Mouse (Mus musculus): Measurements from ENCODE around the gene Inpp5d. TPM values are rescaled to one million over a fixed set of nuclear protein-coding genes. Genes with fewer than 3 reads are reported as not detected.
A peak's percentile ranks its signal among the peaks of the same experiment; 100 is the strongest.

The Inpp5d gene
- polyA plus RNA-seq, 1 experiment from 2014 or later: 2.8 TPM

DNA sequence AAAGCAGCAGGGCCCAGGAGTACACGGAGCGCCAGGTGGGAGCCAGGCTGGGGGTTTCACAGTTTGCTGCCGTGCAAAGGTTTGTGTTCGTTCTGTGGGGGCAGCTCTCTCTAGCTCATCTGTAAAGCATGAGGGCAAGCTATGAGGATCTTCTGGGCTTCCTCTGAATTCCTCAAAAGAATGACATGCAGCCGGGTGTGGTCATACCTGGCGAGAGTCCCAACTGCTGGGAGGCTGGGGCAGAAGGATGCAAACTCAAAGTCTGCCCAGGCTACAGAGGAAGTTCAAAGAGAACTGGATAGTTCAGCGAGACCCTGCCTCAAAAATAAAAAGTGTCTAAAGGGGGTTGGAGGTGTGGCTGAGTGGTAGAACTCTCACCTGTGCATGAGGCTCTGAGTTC, 110.2 kb downstream of the Inpp5d start:
- H3K4me2 ChIP-seq (replicated peaks; ENCODE audit: low read depth): no peak overlapping the region

DNA sequence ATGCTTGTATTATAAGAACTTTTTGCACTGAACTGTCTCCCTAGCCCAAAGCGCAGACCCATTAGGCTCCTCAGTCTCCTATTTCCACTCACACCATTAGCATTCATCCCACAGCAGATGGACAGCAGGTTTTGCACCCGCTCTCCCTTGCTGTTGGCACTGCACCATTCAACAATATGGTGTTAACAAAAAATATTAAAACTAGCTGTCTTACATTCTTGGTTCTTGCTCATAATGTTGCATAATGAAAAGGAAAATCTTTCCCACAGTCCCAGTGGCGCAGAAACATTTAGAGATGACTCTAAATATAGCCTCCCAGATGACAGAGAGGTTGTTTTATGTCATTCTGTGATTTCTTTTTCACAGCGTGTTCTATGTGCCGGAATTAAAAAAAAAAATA, 113.1 kb downstream of the Inpp5d start:
- H3K27me3 ChIP-seq (ENCODE audit: control insufficient read depth, insufficient read depth, low read length): no peaks in the 10 kb centered on the region
- H3K4me3 ChIP-seq (ENCODE audit: low read depth, low read length): no peak overlapping the region
- H3K9ac ChIP-seq (ENCODE audit: low read length): no peak overlapping the region
- no peaks in the 10 kb centered on the region for H3K4me1 ChIP-seq (replicated peaks; ENCODE audit: control insufficient read depth, insufficient read depth)
- no peak overlapping the region for H3K27ac ChIP-seq (replicated peaks)
- ATAC-seq (ENCODE audit: low FRiP score, low TSS enrichment) (no peak), DNase-seq (ENCODE audit: low spot score) (no peak)
- TF ChIP-seq CTCF (IDR thresholded peaks at IDR 0.05; ENCODE audit: low read depth): no peak
- no peak overlapping the region for H3K4me2 ChIP-seq (replicated peaks; ENCODE audit: low read depth)
- 76% methylated on average over 5 of the region's 5 CpGs for WGBS
- H3K36me3 ChIP-seq (ENCODE audit: control insufficient read depth, insufficient read depth, low read length): no peaks in the 10 kb centered on the region
- no peaks in the 10 kb centered on the region for H3K9me3 ChIP-seq (ENCODE audit: control insufficient read depth, low read length)

More for the DNA sequence above, 110.2 kb downstream of the Inpp5d start:
- Histone ChIP-seq H3K9ac (ENCODE audit: low read length) (no peak overlapping the region), H3K9me3 (ENCODE audit: control insufficient read depth, low read length) (no peaks in the 10 kb centered on the region), H3K27me3 (ENCODE audit: control insufficient read depth, insufficient read depth, low read length) (no peaks in the 10 kb centered on the region), H3K36me3 (ENCODE audit: control insufficient read depth, insufficient read depth, low read length) (no peaks in the 10 kb centered on the region), H3K4me1 (replicated peaks; ENCODE audit: control insufficient read depth, insufficient read depth) (no peaks in the 10 kb centered on the region), H3K4me3 (ENCODE audit: low read depth, low read length) (no peak overlapping the region), H3K27ac (replicated peaks) (no peak overlapping the region)
- no peak for ATAC-seq (ENCODE audit: low FRiP score, low TSS enrichment)
- TF ChIP-seq EP300 (optimal IDR thresholded peaks at IDR 0.05): no peak
- TF ChIP-seq CTCF (IDR thresholded peaks at IDR 0.05; ENCODE audit: low read depth): no peak
- 70% methylated on average over 7 of the region's 7 CpGs for WGBS
- no peak for DNase-seq (ENCODE audit: low spot score)

GRCm38 (mm10) chr1:87734153-87734552, 114.0 kb downstream of the Inpp5d start:
- H3K27me3 ChIP-seq (ENCODE audit: control insufficient read depth, insufficient read depth, low read length): no peaks in the 10 kb centered on the region
- H3K9me3 ChIP-seq (ENCODE audit: control insufficient read depth, low read length): no peaks in the 10 kb centered on the region
- no peaks in the 10 kb centered on the region for H3K4me1 ChIP-seq (replicated peaks; ENCODE audit: control insufficient read depth, insufficient read depth)
- DNase-seq (ENCODE audit: low spot score) (no peak), ATAC-seq (ENCODE audit: low FRiP score, low TSS enrichment) (no peak)
- TF ChIP-seq EP300 (optimal IDR thresholded peaks at IDR 0.05): no peak
- TF ChIP-seq CTCF (IDR thresholded peaks at IDR 0.05; ENCODE audit: low read depth): no peak
- H3K4me2 ChIP-seq (replicated peaks; ENCODE audit: low read depth): no peak overlapping the region
- H3K27ac ChIP-seq (replicated peaks): no peak overlapping the region
- no peak overlapping the region for H3K4me3 ChIP-seq (ENCODE audit: low read depth, low read length)
- 75% methylated on average over 3 of the region's 3 CpGs for WGBS
- H3K9ac ChIP-seq (ENCODE audit: low read length): no peak overlapping the region
- no peaks in the 10 kb centered on the region for H3K36me3 ChIP-seq (ENCODE audit: control insufficient read depth, insufficient read depth, low read length)

GRCm38 (mm10) chr1:87740584-87741290, 120.6 kb downstream of the Inpp5d start:
- Histone ChIP-seq H3K4me3 (ENCODE audit: low read depth, low read length) (no peak overlapping the region), H3K9ac (ENCODE audit: low read length) (no peak overlapping the region), H3K4me1 (replicated peaks; ENCODE audit: control insufficient read depth, insufficient read depth) (no peaks in the 10 kb centered on the region), H3K36me3 (ENCODE audit: control insufficient read depth, insufficient read depth, low read length) (no peaks in the 10 kb centered on the region), H3K4me2 (replicated peaks; ENCODE audit: low read depth) (no peak overlapping the region), H3K27me3 (ENCODE audit: control insufficient read depth, insufficient read depth, low read length) (no peaks in the 10 kb centered on the region), H3K27ac (replicated peaks) (no peak overlapping the region), H3K9me3 (ENCODE audit: control insufficient read depth, low read length) (no peaks in the 10 kb centered on the region)
- 59% methylated on average over 6 of the region's 6 CpGs for WGBS
- DNase-seq (ENCODE audit: low spot score) (no peak), ATAC-seq (ENCODE audit: low FRiP score, low TSS enrichment) (no peak)
- TF ChIP-seq EP300 (optimal IDR thresholded peaks at IDR 0.05) (no peak), CTCF (IDR thresholded peaks at IDR 0.05; ENCODE audit: low read depth) (peak; percentile 46)

GRCm38 (mm10) chr1:87749360-87749973, 129.4 kb downstream of the Inpp5d start:
- no peaks in the 10 kb centered on the region for H3K4me1 ChIP-seq (replicated peaks; ENCODE audit: control insufficient read depth, insufficient read depth)
- TF ChIP-seq CTCF (IDR thresholded peaks at IDR 0.05; ENCODE audit: low read depth) (no peak), EP300 (optimal IDR thresholded peaks at IDR 0.05) (no peak)
- H3K36me3 ChIP-seq (ENCODE audit: control insufficient read depth, insufficient read depth, low read length): no peaks in the 10 kb centered on the region
- no peak overlapping the region for H3K4me2 ChIP-seq (replicated peaks; ENCODE audit: low read depth)
- DNase-seq (ENCODE audit: low spot score) (no peak), ATAC-seq (ENCODE audit: low FRiP score, low TSS enrichment) (no peak)
- no peaks in the 10 kb centered on the region for H3K9me3 ChIP-seq (ENCODE audit: control insufficient read depth, low read length)
- H3K27me3 ChIP-seq (ENCODE audit: control insufficient read depth, insufficient read depth, low read length): no peaks in the 10 kb centered on the region; the same call in 1 of the 2 replicates
- H3K9ac ChIP-seq (ENCODE audit: low read length): no peak overlapping the region
- no peak overlapping the region for H3K4me3 ChIP-seq (ENCODE audit: low read depth, low read length)
- H3K27ac ChIP-seq (replicated peaks): no peak overlapping the region
